Mouse (Mus musculus) MEL (cell line): ENCODE measurements around the gene Fbxw11.

Experiments
- E2F4 ChIP-seq: IDR thresholded peaks from 2 replicates; pipeline ENCODE4 v1.6.1; 2011; ENCODE audit warnings: low read depth, low read length, improper control_type of control experiment, borderline replicate concordance
- MAX ChIP-seq: IDR thresholded peaks from 2 replicates; pipeline ENCODE4 v1.6.1; 2011; ENCODE audit warnings: low read length, improper control_type of control experiment

GRCm38 (mm10) chr11:32701566-32701965, 59.0 kb downstream of the Fbxw11 start:
- no peak for TF ChIP-seq MAX
- no peak for TF ChIP-seq E2F4
